Mouse (Mus musculus) kidney, embryonic 16.5 days (tissue): Measurements from ENCODE around the gene Hjurp. TPM values are rescaled to one million over a fixed set of nuclear protein-coding genes. Genes with fewer than 3 reads are reported as not detected.
A peak's percentile ranks its signal among the peaks of the same experiment; 100 is the strongest.

Source experiments
- ATAC-seq: fragments of 200-750 bp; cut with Nextera tagmentation; 2 replicates; pipeline ENCODE4 v1.8.0; 2017; ENCODE audit warnings: moderate TSS enrichment; ENCODE audit not compliant: low FRiP score, low TSS enrichment
- H3K27ac ChIP-seq: fragments of 300-500 bp; sonication (generic); 2 replicates; pipeline ENCODE4 v1.5.1; 2014; ENCODE audit warnings: low read length
- H3K27me3 ChIP-seq: fragments of 300-500 bp; sonication (generic); 2 replicates; pipeline ENCODE4 v1.6.1; 2014; ENCODE audit warnings: low read length, control low read depth, mixed read lengths; ENCODE audit not compliant: insufficient read depth
- H3K36me3 ChIP-seq: fragments of 300-500 bp; sonication (generic); 2 replicates; pipeline ENCODE4 v1.6.1; 2014; ENCODE audit warnings: low read length, control low read depth, mixed read lengths; ENCODE audit not compliant: insufficient read depth
- H3K4me1 ChIP-seq: fragments of 300-500 bp; sonication (generic); 2 replicates; pipeline ENCODE4 v1.6.1; 2014; ENCODE audit warnings: low read length, control low read depth, mixed read lengths; ENCODE audit not compliant: insufficient read depth
- H3K4me2 ChIP-seq: fragments of 300-500 bp; sonication (generic); replicated peaks from 2 replicates; pipeline ENCODE4 v1.6.1; 2014; ENCODE audit warnings: low read depth, low read length
- H3K4me3 ChIP-seq: fragments of 300-500 bp; sonication (generic); 2 replicates; pipeline ENCODE4 v1.5.1; 2014; ENCODE audit warnings: mild to moderate bottlenecking, low read length
- H3K9ac ChIP-seq: fragments of 300-500 bp; sonication (generic); replicated peaks from 2 replicates; pipeline ENCODE4 v1.6.1; 2014; ENCODE audit warnings: low read length
- H3K9me3 ChIP-seq: fragments of 300-500 bp; sonication (generic); 2 replicates; pipeline ENCODE4 v1.6.1; 2016; ENCODE audit warnings: low read length, control low read depth
- WGBS: fragments of 180-500 bp; shearing (Covaris S2); extraction: QIAGEN DNeasy Blood & Tissue Kit; methylation state at CpG from one replicate; pipeline ENCODE4 v1.1.7; 2014; 5-methylcytosine and 5-hydroxymethylcytosine counted together
- polyA plus RNA-seq: library from polyadenylated mRNA; unstranded; fragments of >200 nt; fragmentation: Nextera tagmentation; extraction: Ambion mirVana; gene quantifications from 2 replicates; pipeline ENCODE4 v1.2.1, GENCODE M21; 2015

The Hjurp gene
- polyA plus RNA-seq, 1 experiment from 2014 or later, result 168 TPM

- no peak overlapping the region for H3K9ac ChIP-seq
- no peaks in the 10 kb centered on the region for H3K27me3 ChIP-seq
- no peaks in the 10 kb centered on the region for H3K4me1 ChIP-seq
- no peak overlapping the region for H3K27ac ChIP-seq
- no peaks in the 10 kb centered on the region for H3K36me3 ChIP-seq
- 71% methylated on average over 3 of the region's 3 CpGs for WGBS
- no peak overlapping the region for H3K4me3 ChIP-seq
- ATAC-seq, result no peak
- no peak overlapping the region for H3K4me2 ChIP-seq
- H3K9me3 ChIP-seq, result peaks cover 65% of the 10 kb centered on the region
These were observed 11.3 kb upstream of the Hjurp start for GRCm38 (mm10) chr1:88288789-88289127.

- Histone ChIP-seq H3K9me3 (peaks cover 71% of the 10 kb centered on the region), H3K27ac (no peak overlapping the region), H3K4me3 (no peak overlapping the region), H3K36me3 (no peaks in the 10 kb centered on the region), H3K4me1 (no peaks in the 10 kb centered on the region), H3K9ac (no peak overlapping the region), H3K27me3 (no peaks in the 10 kb centered on the region), H3K4me2 (no peak overlapping the region)
- ATAC-seq, result peak; percentile 3; the same call in 1 of the 2 replicates
- 40% methylated on average over 3 of the region's 3 CpGs for WGBS
These were observed 10.8 kb upstream of the Hjurp start for GRCm38 (mm10) chr1:88288056-88288788.

DNA sequence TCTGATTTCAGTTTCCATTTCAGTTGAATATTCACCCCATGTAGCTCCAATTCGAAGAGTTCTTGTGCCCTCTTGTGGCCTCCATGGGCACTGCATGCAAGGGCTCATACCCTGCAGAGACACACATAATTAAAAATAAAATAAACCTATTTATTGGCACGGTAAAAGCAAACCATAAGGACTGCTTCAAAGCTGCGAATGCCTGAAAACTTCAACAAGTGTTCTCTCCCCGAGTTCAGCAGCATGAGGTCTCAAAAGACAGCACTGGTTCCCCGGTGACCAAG, 10.2 kb upstream of the Hjurp start:
- ATAC-seq, result peak; percentile 2; the same call in 1 of the 2 replicates
- Histone ChIP-seq H3K4me2 (no peak overlapping the region), H3K27ac (no peak overlapping the region), H3K4me1 (no peaks in the 10 kb centered on the region), H3K9me3 (peaks cover 72% of the 10 kb centered on the region), H3K36me3 (no peaks in the 10 kb centered on the region), H3K4me3 (no peak overlapping the region), H3K9ac (no peak overlapping the region), H3K27me3 (no peaks in the 10 kb centered on the region)
- 35% methylated on average over 5 of the region's 5 CpGs for WGBS

DNA sequence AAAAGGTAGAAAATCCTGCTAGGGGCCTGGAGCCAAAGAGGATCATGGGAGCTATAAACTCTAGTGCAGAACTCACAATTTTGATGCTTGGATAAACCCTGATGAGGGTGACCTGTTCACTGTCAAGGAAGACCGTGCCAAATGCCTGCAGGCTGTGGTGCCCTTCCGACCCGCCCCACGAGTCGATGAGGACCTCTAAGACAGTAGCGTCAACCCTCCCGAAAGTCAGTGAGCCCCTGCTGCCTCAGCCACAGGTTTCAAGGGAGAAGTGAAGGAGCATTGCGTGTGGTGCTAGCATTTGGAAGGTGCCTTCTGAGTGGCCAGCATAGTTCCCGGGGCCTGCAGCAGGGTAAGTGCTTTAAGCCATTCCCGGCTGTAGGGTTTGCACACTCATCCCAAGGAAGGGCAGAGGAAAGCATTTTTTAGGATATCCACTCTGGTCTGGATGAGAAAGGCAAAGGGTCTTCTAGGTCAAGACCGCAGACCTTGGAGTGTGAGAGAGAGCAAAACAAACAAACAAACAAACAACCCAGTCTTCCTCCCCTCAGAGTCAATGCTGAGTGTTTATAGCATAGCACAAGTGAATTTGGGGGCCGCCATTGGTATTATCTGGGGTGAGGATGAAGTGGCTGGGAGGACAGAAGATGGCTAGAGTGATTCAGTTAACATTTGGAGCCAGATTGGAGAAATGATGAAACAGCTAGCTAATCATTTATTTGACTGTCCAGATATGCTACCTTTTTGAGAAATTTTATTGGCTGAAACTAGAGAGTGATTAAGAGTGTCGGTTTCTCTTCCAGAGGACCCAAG, 9.7 kb upstream of the Hjurp start:
- WGBS, result 72% methylated on average over 13 of the region's 13 CpGs
- H3K9me3 ChIP-seq, result peaks cover 69% of the 10 kb centered on the region
- no peak overlapping the region for H3K4me2 ChIP-seq
- no peak overlapping the region for H3K4me3 ChIP-seq
- no peaks in the 10 kb centered on the region for H3K27me3 ChIP-seq
- no peak overlapping the region for H3K27ac ChIP-seq
- no peak for ATAC-seq
- H3K36me3 ChIP-seq, result no peaks in the 10 kb centered on the region
- H3K4me1 ChIP-seq, result no peaks in the 10 kb centered on the region
- H3K9ac ChIP-seq, result no peak overlapping the region

DNA sequence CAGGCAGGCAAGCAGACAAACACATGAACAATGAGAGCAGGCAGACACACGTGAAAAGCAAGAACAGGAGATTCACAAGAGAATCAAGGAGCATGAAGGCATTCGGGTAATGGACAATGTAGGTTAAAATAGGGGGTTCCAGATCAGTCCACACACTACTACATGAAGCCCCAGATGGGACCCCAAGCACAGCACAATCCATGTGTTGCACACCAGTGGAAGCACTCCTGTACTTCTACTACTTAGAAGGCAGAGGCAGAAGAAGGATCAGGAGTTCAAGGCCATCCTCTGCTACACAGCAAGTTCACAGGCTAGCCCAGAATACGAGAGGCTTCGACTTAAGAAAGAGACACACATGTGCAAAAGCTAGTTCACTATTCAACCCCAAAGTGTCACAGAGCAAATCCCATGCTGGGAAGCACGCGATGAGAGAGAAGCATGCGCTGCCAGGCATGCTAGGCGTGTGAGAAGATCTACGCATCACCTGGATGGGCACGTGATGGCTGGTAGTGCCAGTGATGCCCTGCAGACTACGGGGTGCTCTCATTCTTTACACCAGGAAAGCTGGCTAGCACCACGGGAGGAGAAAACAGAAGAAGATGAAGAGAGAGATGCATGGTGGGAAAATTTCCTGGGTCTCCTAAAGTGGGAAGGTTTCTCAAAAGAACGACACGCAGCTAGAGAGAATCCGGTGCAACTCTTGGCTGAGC, 8.9 kb upstream of the Hjurp start:
- Histone ChIP-seq H3K4me2 (no peak overlapping the region), H3K9me3 (peaks cover 64% of the 10 kb centered on the region), H3K27ac (no peak overlapping the region), H3K36me3 (no peaks in the 10 kb centered on the region), H3K27me3 (no peaks in the 10 kb centered on the region), H3K4me3 (no peak overlapping the region), H3K9ac (no peak overlapping the region), H3K4me1 (no peaks in the 10 kb centered on the region)
- no peak for ATAC-seq
- 82% methylated on average over 15 of the region's 15 CpGs for WGBS

DNA sequence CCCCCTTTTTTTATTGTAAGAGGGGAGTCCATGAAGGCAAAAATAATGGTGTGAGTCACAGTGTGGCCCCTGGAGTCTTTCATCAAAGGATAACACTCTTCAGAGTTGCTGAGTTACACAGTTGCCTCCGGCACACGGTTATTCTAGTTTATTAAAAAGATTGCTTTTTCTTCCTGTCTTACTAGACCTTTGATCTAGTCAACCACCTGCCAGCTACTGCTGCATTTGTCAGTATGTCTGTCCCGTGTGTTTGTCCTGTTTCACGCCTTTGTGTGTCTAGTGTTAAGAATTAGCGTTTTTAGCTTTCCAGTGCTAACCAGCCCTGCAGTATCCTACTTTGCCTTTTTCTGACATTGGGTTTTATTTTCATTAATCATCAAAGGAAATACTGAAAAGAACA, 8.2 kb upstream of the Hjurp start:
- no peak overlapping the region for H3K27ac ChIP-seq
- no peak overlapping the region for H3K4me2 ChIP-seq
- H3K9me3 ChIP-seq, result peaks cover 59% of the 10 kb centered on the region
- H3K36me3 ChIP-seq, result no peaks in the 10 kb centered on the region
- H3K4me3 ChIP-seq, result no peak overlapping the region
- no peak for ATAC-seq
- H3K9ac ChIP-seq, result no peak overlapping the region
- no peaks in the 10 kb centered on the region for H3K27me3 ChIP-seq
- no peaks in the 10 kb centered on the region for H3K4me1 ChIP-seq
- WGBS, result 70% methylated on average over 5 of the region's 5 CpGs

DNA sequence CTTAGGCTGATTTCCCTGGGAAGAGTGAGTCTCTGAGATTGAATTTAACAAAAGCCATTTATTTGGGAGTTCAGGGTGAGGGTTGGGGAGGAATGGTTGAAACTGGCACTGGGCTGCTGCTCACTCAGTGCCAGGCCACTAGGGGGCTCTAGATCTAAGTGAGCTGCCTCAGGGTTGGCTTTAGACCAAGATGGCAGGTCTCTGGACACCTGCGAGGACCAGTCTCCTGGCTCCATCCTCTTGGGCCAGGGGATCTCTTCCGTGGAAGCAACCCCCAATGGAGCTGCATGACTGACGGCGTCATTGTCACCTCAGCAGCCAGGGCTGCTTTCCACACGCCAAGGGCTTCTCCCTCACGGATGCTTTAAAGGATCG, 7.5 kb upstream of the Hjurp start:
- no peak overlapping the region for H3K9ac ChIP-seq
- no peak overlapping the region for H3K4me3 ChIP-seq
- H3K27ac ChIP-seq, result no peak overlapping the region
- no peak overlapping the region for H3K4me2 ChIP-seq
- H3K9me3 ChIP-seq, result peaks cover 52% of the 10 kb centered on the region
- 64% methylated on average over 7 of the region's 7 CpGs for WGBS
- ATAC-seq, result no peak
- no peaks in the 10 kb centered on the region for H3K36me3 ChIP-seq
- H3K27me3 ChIP-seq, result no peaks in the 10 kb centered on the region
- H3K4me1 ChIP-seq, result no peaks in the 10 kb centered on the region

GRCm38 (mm10) chr1:88284228-88284945, 7.0 kb upstream of the Hjurp start:
- Histone ChIP-seq H3K27ac (no peak overlapping the region), H3K4me1 (no peaks in the 10 kb centered on the region), H3K4me2 (no peak overlapping the region), H3K9ac (no peak overlapping the region), H3K9me3 (peaks cover 47% of the 10 kb centered on the region), H3K4me3 (no peak overlapping the region), H3K36me3 (no peaks in the 10 kb centered on the region), H3K27me3 (no peaks in the 10 kb centered on the region)
- WGBS, result 61% methylated on average over 10 of the region's 10 CpGs
- peak; percentile 33; the same call in 1 of the 2 replicates for ATAC-seq

DNA sequence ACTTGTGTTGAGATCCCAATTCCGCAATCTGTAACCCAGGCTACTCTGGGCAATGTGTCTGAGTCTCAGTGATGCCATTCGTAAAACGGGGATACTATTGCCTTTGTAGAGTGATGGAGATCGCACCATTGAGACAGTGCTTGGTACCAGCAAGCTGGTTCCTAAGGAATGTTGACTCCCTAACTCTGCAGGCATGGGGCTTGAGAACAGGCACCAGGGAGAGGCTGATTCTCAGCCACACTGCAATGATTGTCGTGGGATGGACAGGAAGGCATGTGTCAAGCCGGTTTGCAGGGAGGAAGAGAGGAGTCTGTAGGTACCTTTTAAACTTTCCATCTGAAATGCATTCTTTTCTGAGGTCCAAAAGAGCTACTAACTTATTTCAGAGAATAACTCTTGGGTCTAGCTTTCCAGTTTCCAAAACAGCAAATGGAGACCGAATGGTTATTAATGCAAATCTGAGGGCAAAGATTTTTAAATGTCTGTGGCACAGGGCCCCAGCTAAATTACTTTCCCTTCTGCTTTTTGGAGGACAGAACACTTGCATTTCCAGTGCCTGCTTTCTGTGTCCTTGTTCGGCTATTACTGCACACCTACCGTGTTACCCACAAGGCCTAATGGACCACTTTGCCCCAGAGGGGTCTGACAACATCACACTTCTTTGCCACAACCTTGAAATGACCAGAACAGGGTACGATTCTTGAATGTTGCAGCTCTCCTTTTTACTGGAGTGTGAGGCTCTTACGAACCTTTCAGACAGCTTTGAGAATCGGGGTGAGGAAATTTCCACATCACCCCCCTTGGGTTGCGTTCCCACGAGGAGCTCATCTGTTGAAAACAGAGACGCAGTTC, 6.2 kb upstream of the Hjurp start:
- no peak for ATAC-seq
- no peak overlapping the region for H3K4me2 ChIP-seq
- no peak overlapping the region for H3K27ac ChIP-seq
- H3K4me3 ChIP-seq, result no peak overlapping the region
- no peaks in the 10 kb centered on the region for H3K4me1 ChIP-seq
- H3K9me3 ChIP-seq, result peaks cover 47% of the 10 kb centered on the region
- no peak overlapping the region for H3K9ac ChIP-seq
- 79% methylated on average over 15 of the region's 15 CpGs for WGBS
- H3K36me3 ChIP-seq, result no peaks in the 10 kb centered on the region
- H3K27me3 ChIP-seq, result no peaks in the 10 kb centered on the region
